ENCODE assay signal across 8 mouse cellular contexts in the genomic region with DNA sequence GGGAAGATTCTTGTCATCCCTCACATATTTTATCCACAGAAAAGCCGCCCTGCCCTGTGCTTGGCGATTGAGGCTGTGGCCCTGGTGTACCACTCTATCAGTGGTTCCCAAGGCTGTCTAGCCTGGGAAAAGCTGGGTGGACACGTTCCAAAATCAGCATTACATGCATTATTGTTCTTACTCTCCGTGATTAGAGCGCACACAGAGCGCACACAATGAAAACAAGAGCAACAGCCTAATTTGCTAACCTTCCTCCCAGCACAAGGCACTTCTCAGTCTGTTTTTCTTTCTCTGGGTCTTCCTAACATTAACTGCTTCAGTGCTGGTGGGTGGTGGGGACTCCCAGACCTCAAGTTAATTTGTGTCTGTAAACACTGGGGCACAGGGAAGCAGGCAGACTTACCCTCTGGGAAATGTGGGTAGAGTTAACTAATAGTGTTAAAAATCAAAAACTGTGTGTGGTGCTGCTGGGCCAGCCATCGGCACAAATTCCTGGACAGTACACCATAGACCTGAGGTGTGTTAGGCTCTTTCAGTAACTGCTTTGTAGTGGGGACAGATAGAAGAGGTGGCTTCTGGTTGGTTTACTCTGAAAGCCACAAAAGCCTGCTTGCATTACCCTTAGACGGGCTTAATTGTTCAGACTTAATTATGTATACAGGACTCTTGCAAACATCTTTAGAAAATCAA.
DNase-seq lines count a peak whose midpoint lies in the region; ATAC-seq lines count a peak whose summit lies in the region.

No protein-coding gene starts in this region.

- no peaks in the 10 kb centered on the region for H3K36me3 ChIP-seq in embryonic facial prominence, embryonic 10.5 days (replicated peaks)
- no peaks in the 10 kb centered on the region for H3K36me3 ChIP-seq in heart, embryonic 16.5 days (ENCODE audit: control insufficient read depth, insufficient read depth)
- H3K36me3 ChIP-seq in lung, embryonic 15.5 days: no peaks in the 10 kb centered on the region

- DNase-seq in cerebellum, postnatal 10 days: peak; percentile 5 to 12
- peak; percentile 43 for DNase-seq in embryonic facial prominence, embryonic 10.5 days (ENCODE audit: low spot score)
- DNase-seq in retina, postnatal 7 days (ENCODE audit: low read depth, low spot score): peak; percentile 9
- no peak for DNase-seq in urinary bladder, postnatal 10 days (ENCODE audit: low spot score)
- DNase-seq in c-Kit-positive CD71-positive TER-119-positive erythroid progenitor cells, embryonic 14.5 days (ENCODE audit: low spot score): no peak

- H3K9me3 ChIP-seq in embryonic facial prominence, embryonic 10.5 days: no peaks in the 10 kb centered on the region
- H3K9me3 ChIP-seq in heart, embryonic 16.5 days (replicated peaks; ENCODE audit: control insufficient read depth, low read length): no peaks in the 10 kb centered on the region
- no peaks in the 10 kb centered on the region for H3K9me3 ChIP-seq in lung, embryonic 15.5 days

- H3K9ac ChIP-seq in heart, embryonic 16.5 days (ENCODE audit: low read length): peak overlapping the region; percentile 25; the same call in 1 of the 2 replicates
- no peak overlapping the region for H3K9ac ChIP-seq in lung, embryonic 15.5 days

- peak overlapping the region; percentile 47 for H3K4me3 ChIP-seq in embryonic facial prominence, embryonic 10.5 days
- no peak overlapping the region for H3K4me3 ChIP-seq in heart, embryonic 16.5 days (ENCODE audit: low read length)
- H3K4me3 ChIP-seq in lung, embryonic 15.5 days: peak overlapping the region; percentile 15; the same call in 1 of the 2 replicates

- H3K27ac ChIP-seq in embryonic facial prominence, embryonic 10.5 days (replicated peaks): peak overlapping the region; percentile 80
- peak overlapping the region; percentile 3; the same call in 1 of the 2 replicates for H3K27ac ChIP-seq in heart, embryonic 16.5 days (ENCODE audit: low read length)
- H3K27ac ChIP-seq in lung, embryonic 15.5 days: no peak overlapping the region

- no peak for ATAC-seq in cerebellum, adult (ENCODE audit: insufficient number of reproducible peaks, low FRiP score, low TSS enrichment)
- ATAC-seq in heart, embryonic 16.5 days (replicated peaks; ENCODE audit: extremely low read depth, insufficient read depth, low FRiP score): peak; percentile 86
- ATAC-seq in lung, embryonic 15.5 days (ENCODE audit: borderline replicate concordance, extremely low read depth, low FRiP score, low TSS enrichment): no peak

- WGBS in embryonic facial prominence, embryonic 10.5 days: 4% methylated on average over 8 of the region's 8 CpGs
- 8% methylated on average over 8 of the region's 8 CpGs for WGBS in heart, embryonic 16.5 days
- WGBS in lung, embryonic 15.5 days: 8% methylated on average over 8 of the region's 8 CpGs

- peak overlapping the region; percentile 51 for H3K4me2 ChIP-seq in heart, embryonic 16.5 days (ENCODE audit: low read depth, low read length)
- H3K4me2 ChIP-seq in lung, embryonic 15.5 days: peak overlapping the region; percentile 53

- no peaks in the 10 kb centered on the region for H3K27me3 ChIP-seq in embryonic facial prominence, embryonic 10.5 days (replicated peaks; ENCODE audit: low read depth, poor library complexity, severe bottlenecking)
- no peaks in the 10 kb centered on the region for H3K27me3 ChIP-seq in heart, embryonic 16.5 days (ENCODE audit: control insufficient read depth, insufficient read depth, low read length)
- H3K27me3 ChIP-seq in lung, embryonic 15.5 days: no peaks in the 10 kb centered on the region

- peaks cover 14% of the 10 kb centered on the region for H3K4me1 ChIP-seq in embryonic facial prominence, embryonic 10.5 days
- H3K4me1 ChIP-seq in heart, embryonic 16.5 days (ENCODE audit: control insufficient read depth, insufficient read depth, low read length): peaks cover 4% of the 10 kb centered on the region; the same call in 1 of the 2 replicates
- H3K4me1 ChIP-seq in lung, embryonic 15.5 days: peaks cover 6% of the 10 kb centered on the region

Comparison
In these comparisons a context has a peak if more than half of its experiments do, and no peak if none do; other contexts are left out.
1. DNase-seq: peak in cerebellum, postnatal 10 days (2 of 2), embryonic facial prominence, embryonic 10.5 days (single experiment) and retina, postnatal 7 days (single experiment); none in urinary bladder, postnatal 10 days (single experiment) and c-Kit-positive CD71-positive TER-119-positive erythroid progenitor cells, embryonic 14.5 days (single experiment).